Mouse (Mus musculus) adrenal gland (tissue): ENCODE data around the gene Aftph.

ENCODE experiments used
- intact Hi-C: fragments of 180-260 bp; cut with DNase I; formaldehyde crosslinking; loops from one replicate; pipeline ENCODE4 v1.15.1; 2025

Aftph gene

DNA sequence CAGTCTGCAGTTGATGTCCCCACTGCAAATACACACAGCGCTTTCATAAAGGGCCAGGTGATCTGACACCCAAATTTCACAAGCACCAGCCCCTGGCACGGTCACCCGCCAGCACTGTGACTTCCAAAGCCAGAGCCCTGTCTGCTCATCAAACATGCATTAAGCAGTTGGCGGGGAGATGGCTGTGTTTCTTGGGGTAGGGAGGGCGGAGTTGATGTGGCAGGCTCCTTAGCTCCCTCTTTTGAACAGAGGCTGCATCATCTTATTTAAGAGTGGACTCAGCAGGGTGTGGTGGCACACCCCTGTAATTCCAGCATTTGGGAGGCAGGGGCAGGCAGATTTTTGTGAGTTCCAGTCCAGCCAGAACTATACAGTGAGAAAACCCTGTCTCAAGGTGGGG is 91.9 kb downstream of the Aftph start:
- intact Hi-C loops: no loop called here

DNA sequence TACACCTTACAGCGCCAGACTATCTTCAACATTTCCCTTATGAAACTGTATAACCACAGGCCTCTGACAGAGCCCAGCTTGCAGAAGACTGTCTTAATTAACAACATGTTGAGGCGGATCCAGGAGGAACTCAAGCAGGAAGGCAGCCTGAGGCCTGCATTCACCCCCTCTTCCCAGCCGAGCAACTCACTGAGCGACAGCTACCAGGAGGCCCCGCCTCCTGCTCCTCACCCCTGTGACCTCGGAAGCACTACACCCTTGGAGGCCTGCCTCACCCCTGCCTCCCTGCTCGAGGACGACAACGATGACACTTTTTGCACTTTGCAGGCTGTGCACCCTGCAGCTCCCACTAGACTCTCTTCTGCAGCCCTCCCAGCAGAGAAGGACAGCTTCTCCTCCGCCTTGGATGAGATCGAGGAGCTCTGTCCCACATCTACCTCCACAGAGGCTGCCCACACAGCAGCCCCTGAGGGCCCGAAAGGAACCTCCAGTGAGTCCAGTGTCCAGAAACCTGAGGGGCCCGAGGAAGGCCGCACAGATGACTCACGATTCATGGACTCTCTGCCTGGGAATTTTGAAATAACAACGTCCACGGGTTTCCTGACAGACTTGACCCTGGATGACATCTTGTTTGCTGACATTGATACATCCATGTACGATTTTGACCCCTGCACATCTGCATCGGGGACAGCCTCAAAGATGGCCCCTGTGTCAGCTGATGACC is 93.3 kb downstream of the Aftph start:
- intact Hi-C loops: no loop called here

DNA sequence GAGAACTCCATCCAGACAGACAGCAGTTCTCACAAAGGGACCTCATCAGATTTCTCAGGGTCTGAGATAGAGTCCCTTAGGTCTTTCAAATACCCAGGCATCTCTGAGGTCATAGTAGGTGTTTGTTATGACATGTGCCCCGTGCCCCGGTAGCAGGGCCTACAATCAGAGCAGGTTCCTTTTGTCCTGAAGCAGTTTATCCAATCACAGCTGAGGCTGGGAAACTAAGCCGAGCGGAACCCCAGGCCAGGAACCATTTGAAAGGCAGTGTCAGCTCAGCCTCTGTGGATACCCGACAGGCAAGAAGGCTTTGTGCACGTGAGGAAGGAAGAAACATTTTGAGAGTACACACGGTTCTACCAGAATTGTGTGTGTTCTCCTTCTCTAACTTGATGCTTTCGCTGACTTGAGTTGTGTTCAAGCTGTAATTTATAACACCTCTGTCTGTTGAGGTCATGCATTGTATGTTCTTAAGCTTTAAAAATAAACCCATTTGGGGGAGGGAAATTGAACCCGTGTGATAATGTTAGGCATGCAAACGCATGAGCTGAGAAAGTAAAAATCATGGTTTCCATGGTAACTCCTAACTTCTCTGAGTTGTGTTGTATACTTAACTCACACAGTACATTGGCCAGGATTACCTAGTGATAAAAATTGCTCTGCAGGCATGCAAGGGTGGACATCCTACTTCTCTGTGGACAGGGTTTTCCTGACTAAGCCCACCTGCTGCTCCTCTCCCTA is 94.2 kb downstream of the Aftph start:
- intact Hi-C loops: no loop called here

DNA sequence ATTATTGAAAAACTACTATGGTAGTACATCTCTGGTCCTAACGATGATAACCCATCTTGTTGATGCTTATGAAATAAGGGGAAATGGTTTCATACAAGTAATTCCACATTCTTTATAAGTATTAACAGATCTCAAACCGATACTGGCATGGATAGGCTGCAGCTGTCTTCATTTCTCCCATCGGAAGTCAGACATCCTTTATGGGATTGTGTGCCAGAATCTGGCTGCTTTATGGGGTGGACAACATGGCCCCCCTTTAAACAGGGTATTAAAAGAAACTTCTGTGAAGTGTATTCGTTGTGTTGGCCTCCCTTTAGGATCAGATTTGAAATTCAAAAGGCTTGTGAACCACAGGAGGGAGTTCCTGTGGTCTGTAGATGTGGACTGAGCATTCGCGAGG is 95.2 kb downstream of the Aftph start:
- intact Hi-C loops: no loop called here

DNA sequence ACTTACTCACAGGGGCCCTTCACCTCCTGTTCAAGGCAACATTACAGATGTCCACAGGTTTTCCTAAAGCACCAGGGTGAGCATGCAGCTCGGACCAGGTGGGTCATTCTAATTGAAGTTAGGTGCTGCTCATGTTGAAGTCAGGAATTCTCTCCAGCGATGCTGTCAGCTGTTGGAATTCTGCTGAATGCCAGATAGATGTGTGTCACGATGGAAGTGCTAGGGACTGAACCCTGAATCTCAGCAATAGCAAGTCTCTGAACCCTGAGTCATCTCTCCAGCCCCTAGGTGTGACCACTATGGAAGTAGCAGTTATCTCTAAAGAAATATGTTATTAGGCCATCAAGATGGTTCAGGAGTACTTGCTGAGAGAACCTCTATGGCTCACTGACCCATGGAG is 95.9 kb downstream of the Aftph start:
- intact Hi-C loops: no loop called here

DNA sequence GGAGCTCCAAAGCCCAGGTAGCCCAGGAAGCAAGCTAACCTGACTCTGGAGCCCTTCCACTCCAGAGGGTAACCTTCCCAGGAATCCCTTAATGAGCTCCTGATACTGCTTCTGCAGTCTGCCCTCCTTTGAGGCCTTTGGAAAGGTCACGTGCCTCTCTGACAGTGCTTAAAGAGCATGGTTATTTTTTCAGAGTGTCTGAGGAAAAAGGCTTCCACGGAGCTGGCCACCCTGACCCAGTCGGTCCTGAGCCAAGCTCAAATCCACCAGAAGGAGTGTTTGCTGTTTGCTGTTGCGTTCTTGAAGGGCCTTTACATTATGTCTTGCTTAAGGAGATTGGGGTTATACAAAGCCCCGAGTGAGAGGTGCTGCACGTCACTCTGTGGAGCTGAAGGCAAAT is 96.5 kb downstream of the Aftph start:
- intact Hi-C loops: no loop called here

DNA sequence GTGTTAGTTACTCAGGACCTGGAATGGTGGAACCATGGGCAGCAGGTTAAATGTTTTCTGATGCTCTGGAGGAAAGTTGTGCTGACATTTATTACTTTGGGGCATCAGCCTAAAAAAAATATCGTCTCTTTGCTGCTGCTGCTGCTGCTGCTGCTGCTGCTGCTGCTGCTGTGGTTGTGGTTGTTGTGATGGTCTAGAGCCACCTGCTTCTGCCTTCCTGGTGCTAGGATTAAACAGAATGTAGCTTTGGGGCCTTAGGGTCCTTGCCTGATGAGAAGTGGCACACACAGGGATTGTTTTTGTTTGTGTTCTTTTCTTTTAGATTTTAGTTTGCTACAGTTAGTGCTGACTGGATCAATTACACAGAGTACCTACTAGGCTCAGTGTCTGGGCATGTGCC is 97.2 kb downstream of the Aftph start:
- intact Hi-C loops: no loop called here

DNA sequence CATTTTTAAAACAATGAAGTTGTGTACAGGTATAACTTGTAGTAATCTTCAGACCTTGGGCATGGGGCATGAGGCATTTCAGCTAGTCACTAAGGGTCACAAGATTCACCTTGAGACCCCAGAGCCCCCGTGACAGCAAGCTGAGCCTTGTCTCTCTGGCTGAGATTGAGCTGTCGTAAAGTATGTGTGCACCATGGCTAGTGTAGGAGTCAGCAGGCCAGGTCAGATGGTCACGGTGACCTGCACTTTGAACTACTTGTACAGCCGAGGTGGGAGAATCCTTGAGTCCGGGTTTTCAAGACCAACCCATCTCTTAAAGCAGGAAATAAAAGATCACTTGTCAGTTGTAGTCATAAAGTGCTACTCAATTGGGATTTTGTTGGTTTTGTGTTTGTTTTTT is 98.2 kb downstream of the Aftph start:
- intact Hi-C loops: no loop called here

DNA sequence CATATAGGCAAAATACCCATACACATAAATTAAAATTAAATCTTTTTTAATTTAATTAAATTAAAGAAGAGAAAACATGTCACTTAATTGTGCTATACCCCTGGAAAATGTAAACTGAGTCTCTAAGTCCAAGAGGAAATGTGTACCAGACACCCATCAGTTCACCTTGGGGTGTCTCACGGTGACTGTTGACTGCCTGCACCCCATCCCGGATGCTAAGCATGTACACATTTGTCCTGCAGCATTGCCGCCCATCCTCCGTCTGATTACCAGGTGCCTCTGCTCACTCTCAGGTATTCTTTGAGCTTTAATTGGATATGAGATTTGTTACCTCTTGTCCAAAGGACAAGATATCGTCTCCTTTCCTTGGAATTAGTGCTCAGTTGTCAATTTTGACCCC is 99.1 kb downstream of the Aftph start:
- intact Hi-C loops: no loop called here

DNA sequence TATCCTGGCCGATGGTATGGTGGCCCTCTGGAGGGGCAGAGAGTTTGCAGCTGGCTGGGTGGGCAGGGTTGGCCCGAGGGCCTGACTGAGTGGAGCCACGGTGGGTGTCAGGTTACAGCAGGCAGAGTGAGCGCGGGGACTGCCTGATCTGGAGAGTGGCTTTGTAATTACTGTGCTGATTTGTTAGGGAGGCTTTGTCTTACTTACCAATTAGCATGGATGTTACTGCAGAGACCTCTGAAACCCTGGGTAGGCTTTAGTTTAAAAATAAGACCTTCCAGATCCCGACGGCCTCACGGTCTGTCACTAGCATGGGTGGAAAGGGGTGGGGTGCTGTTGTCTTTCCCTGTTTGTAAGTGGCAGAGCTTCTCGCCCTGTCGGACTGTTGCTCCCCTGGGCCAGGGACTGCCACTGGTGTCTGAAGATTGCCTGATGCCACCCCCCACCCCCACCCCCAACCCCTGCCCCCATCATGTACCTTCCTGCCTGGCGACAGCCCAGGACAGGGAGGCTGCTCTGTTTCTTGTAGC is 101.4 kb downstream of the Aftph start:
- intact Hi-C loops: loop anchor here (5.0 kb wide), 1 partner anchor 183 kb away; no protein-coding TSS in a partner anchor

DNA sequence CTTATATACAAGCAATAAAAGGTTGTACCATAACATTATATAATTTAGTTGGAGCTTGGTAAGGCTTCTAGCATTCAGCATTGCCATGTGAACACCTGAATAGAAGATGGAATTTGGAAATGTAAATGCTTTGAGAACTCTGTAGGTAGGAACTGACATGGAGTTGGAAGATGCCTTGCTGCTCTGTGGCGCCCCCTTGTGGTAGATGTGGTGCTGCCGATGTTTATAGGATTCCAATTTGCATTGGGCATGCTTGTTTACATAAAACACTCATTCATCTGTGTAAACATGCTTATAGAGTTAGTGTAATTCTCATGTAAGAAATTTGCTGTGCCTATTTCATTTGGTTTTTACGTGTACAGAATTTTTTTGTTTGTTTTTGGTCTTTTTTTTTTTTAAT is 102.5 kb downstream of the Aftph start:
- intact Hi-C loops: loop anchor here (5.0 kb wide), 1 partner anchor 182 kb away; no protein-coding TSS in a partner anchor

DNA sequence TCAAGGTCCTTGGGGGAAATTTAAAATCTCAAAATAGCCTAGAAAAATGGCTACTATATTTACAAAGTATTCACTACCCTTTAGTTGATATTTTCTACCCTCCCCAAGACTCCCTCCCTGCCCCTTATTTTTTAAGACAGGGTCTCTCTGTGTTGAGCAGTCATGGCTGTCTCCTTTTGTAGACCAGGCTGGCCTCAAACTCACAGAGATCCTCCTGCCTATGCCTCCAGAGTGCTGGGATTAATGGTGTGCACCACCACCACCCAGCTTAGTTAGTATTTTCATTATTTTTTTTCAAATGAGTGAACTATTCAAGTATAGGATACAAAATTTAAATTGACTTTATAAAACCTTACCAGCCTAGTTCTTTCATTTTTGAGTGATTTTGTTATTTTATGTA is 104.3 kb downstream of the Aftph start:
- intact Hi-C loops: loop anchor here (5.0 kb wide), 1 partner anchor 180 kb away; no protein-coding TSS in a partner anchor

DNA sequence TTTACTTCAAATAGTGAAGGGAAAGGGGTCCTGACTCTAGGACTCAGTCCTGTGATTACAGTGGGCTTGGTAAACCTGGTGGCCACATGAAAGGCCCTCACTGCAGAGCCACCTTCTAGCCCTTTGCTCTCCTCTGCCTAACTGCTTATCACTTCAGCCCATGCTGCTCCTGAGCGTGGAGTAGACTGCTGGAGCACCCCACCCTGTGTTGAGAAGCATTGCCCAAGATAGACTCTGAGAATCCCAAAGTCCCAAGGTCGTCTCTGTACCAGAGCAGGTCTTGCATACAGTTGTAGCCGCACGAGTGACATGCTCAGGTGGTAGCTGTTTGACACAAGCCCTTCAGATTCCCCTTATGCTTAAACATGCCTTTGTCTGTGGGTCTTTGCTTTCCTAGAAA is 105.3 kb downstream of the Aftph start:
- intact Hi-C loops: loop anchor here (5.0 kb wide), 1 partner anchor 179 kb away; no protein-coding TSS in a partner anchor

DNA sequence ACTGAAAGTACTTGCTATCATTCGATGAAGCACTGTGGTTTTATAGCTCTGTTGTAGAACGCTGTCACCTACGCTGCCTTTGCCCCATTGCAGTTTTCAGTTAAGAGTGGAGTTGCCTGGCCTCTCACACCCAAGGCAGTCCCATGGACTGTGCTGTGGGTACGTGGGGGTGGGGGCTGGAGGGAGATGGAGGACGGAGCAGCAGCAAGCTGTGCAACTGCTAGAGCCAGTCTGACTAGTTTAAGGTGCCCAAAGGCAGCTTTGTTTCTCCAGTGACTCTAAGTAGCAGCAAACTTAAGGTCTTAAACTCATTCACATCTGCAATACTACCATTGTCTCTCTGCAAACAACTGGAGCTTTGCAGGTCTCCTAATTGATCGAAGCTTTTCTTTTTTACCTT is 105.7 kb downstream of the Aftph start:
- intact Hi-C loops: loop anchor here (5.0 kb wide), 1 partner anchor 178 kb away; no protein-coding TSS in a partner anchor
